Mouse (Mus musculus) urinary bladder, adult 2 months (tissue): ENCODE measurements around the gene Nsdhl. TPM values are rescaled to one million over a fixed set of nuclear protein-coding genes. Genes with fewer than 3 reads are reported as not detected.

Experiments
- DNase-seq: peaks from one replicate; pipeline ENCODE4 v3.0.0; 2022; ENCODE audit warnings: low spot score
- polyA plus RNA-seq: library from polyadenylated mRNA; depleted of rRNA; stranded (reverse); fragments of >200 nt; gene quantifications from 2 replicates; pipeline ENCODE4 v1.2.3, GENCODE M21; 2012; rRNA removed

Nsdhl gene
- polyA plus RNA-seq, 1 experiment, result 29.9 TPM

- DNase-seq, result no peak
These were observed 84.8 kb downstream of the Nsdhl start for GRCm38 (mm10) chrX:73003110-73003509.

GRCm38 (mm10) chrX:73005678-73006077, 87.3 kb downstream of the Nsdhl start:
- DNase-seq, result no peak

- peak; percentile 75 for DNase-seq
These were observed 89.5 kb downstream of the Nsdhl start for GRCm38 (mm10) chrX:73007597-73008479.

Other genes with a start within 250 kb of the Nsdhl start
- 0.41 and 0.61 TPM in 2 replicates for gene Gabrq, start 93.4 kb upstream of the Nsdhl start, polyA plus RNA-seq
- 47.2 and 48.0 TPM in 2 replicates for gene Cetn2, start 146 bp upstream of the Nsdhl start, polyA plus RNA-seq
- 3.8 and 5.4 TPM in 2 replicates for gene Zfp185, start 68.8 kb downstream of the Nsdhl start, polyA plus RNA-seq
- not detected in 2 replicates for gene Pnma5, start 118.5 kb downstream of the Nsdhl start, polyA plus RNA-seq
- gene Pnma3, start 146.2 kb downstream of the Nsdhl start, polyA plus RNA-seq, result 0.04 and 0.10 TPM in 2 replicates
- gene Xlr4a, start 163.9 kb downstream of the Nsdhl start, polyA plus RNA-seq, result 1.4 and 3.0 TPM in 2 replicates
- gene Xlr3a, start 178.5 kb downstream of the Nsdhl start, polyA plus RNA-seq, result 1.5 and 4.1 TPM in 2 replicates
- gene Gm14685, start 198.5 kb downstream of the Nsdhl start, polyA plus RNA-seq, result 0.04 and 0.06 TPM in 2 replicates
- not detected in 2 replicates for gene Xlr5b, start 230.2 kb downstream of the Nsdhl start, polyA plus RNA-seq
- not detected in 2 replicates for gene DXBay18, start 230.9 kb downstream of the Nsdhl start, polyA plus RNA-seq